Mouse (Mus musculus) ES-Bruce4 (cell line): ENCODE measurements at regions not wholly inside any gene's neighbourhood (a gene's known extent, or its start where the extent isn't known, plus 50 kb on each side); places are given as distances from the start of the nearest gene placed in this dataset.

Experiments
- H3K27ac ChIP-seq: 2 replicates; pipeline ENCODE4 v1.5.1; 2012; ENCODE audit warnings: low read length, inconsistent platforms; ENCODE audit not compliant: insufficient read depth
- H3K27me3 ChIP-seq: 2 replicates; pipeline ENCODE4 v1.6.1; 2012; ENCODE audit warnings: mild to moderate bottlenecking, low read length, inconsistent platforms; ENCODE audit not compliant: control insufficient read depth, poor library complexity, insufficient read depth, severe bottlenecking
- H3K36me3 ChIP-seq: 2 replicates; pipeline ENCODE4 v1.6.1; 2012; ENCODE audit warnings: inconsistent platforms, mild to moderate bottlenecking, low read length, moderate library complexity; ENCODE audit not compliant: control insufficient read depth, poor library complexity, insufficient read depth, severe bottlenecking
- H3K4me1 ChIP-seq: one replicate; pipeline ENCODE4 v1.8.1; 2011; ENCODE audit warnings: low read length; ENCODE audit not compliant: control insufficient read depth, insufficient read depth
- H3K4me3 ChIP-seq: 2 replicates; pipeline ENCODE4 v1.5.1; 2011; ENCODE audit warnings: low read depth, mild to moderate bottlenecking, low read length
- H3K9ac ChIP-seq: 2 replicates; pipeline ENCODE4 v1.6.1; 2012; ENCODE audit warnings: low read depth, mild to moderate bottlenecking, inconsistent platforms; ENCODE audit not compliant: poor library complexity, severe bottlenecking
- H3K9me3 ChIP-seq: replicated peaks from 2 replicates; pipeline ENCODE4 v1.6.1; 2012; ENCODE audit warnings: mild to moderate bottlenecking, low read length, inconsistent platforms; ENCODE audit not compliant: control insufficient read depth, poor library complexity, insufficient read depth, severe bottlenecking
- CTCF ChIP-seq: IDR thresholded peaks from one replicate; pipeline ENCODE4 v1.8.1; 2011; ENCODE audit warnings: low read depth, low read length
- EP300 ChIP-seq: IDR thresholded peaks from 2 replicates; pipeline ENCODE4 v1.6.1; 2011; ENCODE audit warnings: low read depth, low read length; ENCODE audit not compliant: insufficient read depth
- POLR2A ChIP-seq: IDR thresholded peaks from one replicate; pipeline ENCODE4 v1.8.1; 2011; ENCODE audit warnings: low read length; ENCODE audit not compliant: insufficient read depth

DNA sequence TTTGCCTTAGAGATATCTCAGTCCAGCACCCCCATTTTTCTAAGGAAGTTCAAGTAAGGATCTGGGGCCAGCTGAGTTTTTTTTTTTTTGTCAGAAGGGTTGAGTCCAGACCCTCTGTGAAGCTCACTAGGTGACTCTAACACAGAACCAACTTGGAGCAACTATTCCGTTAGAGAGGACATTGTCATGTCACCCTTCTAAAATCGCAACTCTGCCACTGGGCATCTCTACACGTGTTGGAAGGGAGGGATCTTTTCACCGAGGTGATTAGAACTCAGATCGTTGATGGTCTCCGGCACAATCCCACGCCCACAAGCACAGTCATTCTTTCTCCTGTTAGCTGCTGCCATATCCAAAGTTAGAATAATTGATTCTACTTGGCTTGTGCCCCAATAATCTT, 108.5 kb upstream of the Hs3st3a1 start:
- Histone ChIP-seq H3K36me3 (no peaks in the 10 kb centered on the region), H3K27ac (no peak overlapping the region), H3K9ac (no peak overlapping the region), H3K9me3 (no peaks in the 10 kb centered on the region), H3K4me1 (no peaks in the 10 kb centered on the region), H3K27me3 (no peaks in the 10 kb centered on the region), H3K4me3 (no peak overlapping the region)
- TF ChIP-seq POLR2A (no peak), EP300 (no peak), CTCF (no peak)

DNA sequence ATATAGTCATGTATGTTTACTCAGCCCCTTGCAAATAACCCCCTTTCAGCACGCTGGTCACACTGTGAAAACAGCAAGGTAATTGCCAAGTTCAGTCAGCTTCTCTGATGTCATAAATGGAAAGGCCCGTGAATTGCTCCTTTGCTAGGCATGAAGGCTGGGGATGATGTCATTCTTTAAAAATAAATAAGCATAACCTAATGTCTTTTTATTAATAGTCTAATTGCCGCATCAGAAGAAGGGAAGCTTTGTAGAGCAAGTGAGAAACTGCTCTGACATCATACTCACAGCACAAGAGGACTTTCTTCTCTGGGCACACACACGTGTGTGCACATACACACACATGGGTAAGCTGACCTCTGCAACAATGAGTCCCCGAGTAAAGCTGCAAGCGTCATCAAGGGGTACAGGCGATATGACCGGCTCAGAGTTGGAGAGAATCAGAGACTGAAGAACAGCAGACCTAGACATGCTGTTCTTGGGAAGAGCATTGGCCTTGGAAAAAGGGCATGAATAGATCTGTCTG, 113.2 kb upstream of the Hs3st3a1 start:
- Histone ChIP-seq H3K9me3 (no peaks in the 10 kb centered on the region), H3K27me3 (no peaks in the 10 kb centered on the region), H3K27ac (no peak overlapping the region), H3K36me3 (no peaks in the 10 kb centered on the region), H3K4me3 (no peak overlapping the region), H3K9ac (no peak overlapping the region), H3K4me1 (no peaks in the 10 kb centered on the region)
- no peak for TF ChIP-seq CTCF
- TF ChIP-seq EP300: no peak

DNA sequence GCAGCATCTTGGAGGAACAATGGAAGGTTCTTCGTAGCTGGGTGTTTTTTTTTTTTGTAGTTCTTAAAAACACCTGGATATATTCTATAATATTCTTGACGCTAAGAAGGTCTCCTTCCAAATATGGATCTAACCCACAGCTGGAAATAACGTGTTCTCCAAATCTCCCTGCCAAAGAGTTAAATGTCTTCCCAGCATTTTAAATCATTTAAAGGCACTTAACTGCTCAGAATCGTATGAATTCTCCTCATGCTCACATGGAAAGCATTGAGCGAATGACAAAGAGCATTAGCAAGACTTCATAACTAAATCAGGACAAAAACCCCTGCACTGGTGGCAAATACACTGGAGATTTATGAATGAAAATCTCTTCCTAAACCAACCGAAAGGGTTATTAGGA, 117.7 kb upstream of the Hs3st3a1 start:
- no peaks in the 10 kb centered on the region for H3K9me3 ChIP-seq
- no peaks in the 10 kb centered on the region for H3K4me1 ChIP-seq
- no peaks in the 10 kb centered on the region for H3K27me3 ChIP-seq
- TF ChIP-seq EP300 (no peak), CTCF (no peak), POLR2A (no peak)
- no peaks in the 10 kb centered on the region for H3K36me3 ChIP-seq
- no peak overlapping the region for H3K4me3 ChIP-seq
- H3K27ac ChIP-seq: no peak overlapping the region
- no peak overlapping the region for H3K9ac ChIP-seq

DNA sequence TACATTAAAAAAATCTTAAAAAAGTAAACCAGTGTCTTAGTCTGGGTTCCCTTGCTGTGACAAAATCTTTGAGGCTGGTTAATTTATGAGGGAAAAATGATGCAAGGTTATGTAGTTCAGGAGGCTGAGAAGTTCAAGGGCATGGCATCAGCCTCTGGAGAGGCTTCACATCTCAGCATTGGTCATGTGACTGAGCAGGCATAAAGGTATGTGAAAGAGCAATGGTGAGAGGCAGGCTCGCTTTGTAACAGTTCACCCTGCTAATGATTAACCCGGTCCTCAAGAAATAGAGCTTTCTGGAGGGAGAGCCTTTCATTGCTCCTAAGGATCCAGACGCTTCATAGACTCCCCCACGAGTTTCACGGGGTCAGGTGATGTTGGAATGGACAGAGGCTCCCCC, 120.1 kb upstream of the Hs3st3a1 start:
- H3K9ac ChIP-seq: no peak overlapping the region
- no peak overlapping the region for H3K27ac ChIP-seq
- no peaks in the 10 kb centered on the region; the same call in 1 of the 2 replicates for H3K27me3 ChIP-seq
- H3K4me1 ChIP-seq: no peaks in the 10 kb centered on the region
- no peaks in the 10 kb centered on the region for H3K9me3 ChIP-seq
- H3K4me3 ChIP-seq: no peak overlapping the region
- H3K36me3 ChIP-seq: no peaks in the 10 kb centered on the region
- TF ChIP-seq POLR2A (no peak), CTCF (no peak), EP300 (no peak)

DNA sequence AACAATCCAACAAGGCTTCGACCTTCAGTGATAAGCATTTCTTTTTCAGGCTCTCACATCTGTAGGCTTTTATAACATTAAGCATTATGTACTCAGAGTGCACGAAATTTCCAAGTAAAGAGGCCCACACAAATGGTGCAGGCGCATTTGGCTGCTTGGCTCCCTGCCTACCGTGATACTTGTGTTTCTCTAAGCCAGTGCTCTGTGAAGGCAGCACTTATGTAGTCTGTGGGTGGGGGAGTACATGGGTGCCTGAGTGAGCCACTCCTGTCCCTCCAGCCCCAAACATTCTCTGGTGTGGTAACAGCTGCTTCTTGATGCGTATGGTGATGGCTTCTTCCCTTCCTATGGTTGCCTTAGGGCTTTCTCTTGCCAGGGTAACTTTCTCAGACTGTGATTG, 121.9 kb upstream of the Hs3st3a1 start:
- no peak for TF ChIP-seq CTCF
- TF ChIP-seq EP300: no peak
- no peak for TF ChIP-seq POLR2A
- no peaks in the 10 kb centered on the region for H3K36me3 ChIP-seq
- H3K9ac ChIP-seq: no peak overlapping the region
- no peak overlapping the region for H3K27ac ChIP-seq
- H3K4me1 ChIP-seq: no peaks in the 10 kb centered on the region
- H3K9me3 ChIP-seq: no peaks in the 10 kb centered on the region
- no peak overlapping the region for H3K4me3 ChIP-seq
- no peaks in the 10 kb centered on the region; the same call in 1 of the 2 replicates for H3K27me3 ChIP-seq

DNA sequence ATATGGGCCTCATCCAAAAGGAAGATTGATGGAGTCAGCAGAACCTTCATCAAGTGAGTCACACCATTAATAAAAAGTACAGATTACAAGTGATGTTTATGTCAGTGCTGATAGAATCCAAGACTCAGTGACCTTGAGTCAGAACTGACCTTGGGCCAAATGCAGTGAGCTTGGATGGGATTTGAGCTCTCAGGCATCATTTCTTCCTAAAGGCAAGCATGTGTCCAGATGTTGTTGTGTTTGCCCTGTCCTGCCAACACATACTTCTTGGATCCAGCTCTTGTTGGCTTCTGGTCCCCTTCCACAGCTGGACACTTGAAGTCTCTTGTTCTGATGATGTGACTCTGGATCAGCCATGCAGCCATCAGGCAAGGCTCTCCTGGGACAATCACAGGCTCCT, 125.3 kb upstream of the Hs3st3a1 start:
- H3K27ac ChIP-seq: no peak overlapping the region
- no peak for TF ChIP-seq POLR2A
- no peak for TF ChIP-seq EP300
- TF ChIP-seq CTCF: no peak
- no peaks in the 10 kb centered on the region; the same call in 1 of the 2 replicates for H3K27me3 ChIP-seq
- H3K4me1 ChIP-seq: no peaks in the 10 kb centered on the region
- no peaks in the 10 kb centered on the region for H3K9me3 ChIP-seq
- no peak overlapping the region for H3K4me3 ChIP-seq
- H3K9ac ChIP-seq: no peak overlapping the region
- H3K36me3 ChIP-seq: no peaks in the 10 kb centered on the region
